Mouse (Mus musculus) layer of hippocampus, postnatal 10 days (tissue): ENCODE measurements at regions not wholly inside any gene's neighbourhood (a gene's known extent, or its start where the extent isn't known, plus 50 kb on each side); places are given as distances from the start of the nearest gene placed in this dataset.

Experiments
- DNase-seq, 2 experiments: peaks; one replicate each; pipeline ENCODE4 v3.0.0; 2021; ENCODE audit warnings: low spot score in 2 of 2

DNA sequence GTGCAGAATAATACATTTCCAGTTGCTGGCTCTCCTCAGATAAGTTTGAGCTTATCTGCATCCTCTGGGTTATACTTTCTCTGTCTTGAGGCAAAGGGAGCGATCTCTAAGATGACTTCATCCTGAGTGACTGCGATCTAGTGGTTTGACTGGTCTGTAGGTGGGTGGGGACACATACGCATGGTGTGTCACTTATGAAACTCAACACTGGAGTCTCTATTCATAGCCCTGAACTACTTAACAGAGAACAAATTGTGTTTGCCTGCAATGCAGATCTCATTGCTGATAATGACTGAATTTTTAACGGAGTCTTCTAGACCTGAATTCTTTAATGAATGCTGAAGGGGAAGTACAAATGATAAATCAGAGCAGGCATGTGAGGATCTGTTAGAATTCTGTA is 244.7 kb upstream of the Msx2 start:
- DNase-seq: no peak

DNA sequence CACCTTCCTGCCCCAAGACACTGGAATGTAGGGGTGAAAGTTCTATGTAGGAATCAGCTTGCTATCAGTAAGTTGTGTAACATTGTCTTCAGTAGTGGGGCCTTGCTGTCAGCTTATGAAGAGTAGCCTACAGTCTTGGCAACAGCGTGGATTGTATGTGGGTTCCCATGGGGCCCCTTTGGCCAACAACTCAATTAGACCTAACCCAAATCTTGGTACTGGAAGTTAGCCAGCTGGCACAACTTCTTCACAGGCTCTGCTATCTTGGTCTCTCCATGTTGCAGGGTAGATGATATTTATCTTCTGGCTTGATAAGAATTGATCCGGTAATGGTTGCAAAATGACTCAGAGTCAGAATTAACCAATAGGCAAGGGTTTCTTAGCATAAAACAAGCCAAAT is 244.2 kb upstream of the Msx2 start:
- no peak for DNase-seq

DNA sequence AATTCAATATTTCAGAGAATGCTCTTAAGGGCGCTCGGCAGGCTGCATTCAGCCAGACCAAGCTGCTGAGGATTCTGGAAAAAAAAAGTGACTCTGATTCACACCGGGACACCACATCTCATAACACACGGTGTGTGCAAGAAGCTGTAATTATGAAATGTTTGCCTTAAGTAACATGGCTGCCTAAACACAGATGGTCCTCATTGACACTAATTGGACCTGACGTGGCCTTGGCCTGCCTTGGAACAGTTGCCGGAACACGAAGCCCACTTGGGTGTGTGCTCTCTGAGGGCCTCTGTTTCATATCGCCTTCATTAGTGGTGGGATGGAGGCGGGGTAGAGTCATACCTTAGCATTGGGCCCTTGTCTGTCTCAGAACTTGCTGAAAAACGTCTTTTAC is 236.2 kb upstream of the Msx2 start:
- no peak for DNase-seq

DNA sequence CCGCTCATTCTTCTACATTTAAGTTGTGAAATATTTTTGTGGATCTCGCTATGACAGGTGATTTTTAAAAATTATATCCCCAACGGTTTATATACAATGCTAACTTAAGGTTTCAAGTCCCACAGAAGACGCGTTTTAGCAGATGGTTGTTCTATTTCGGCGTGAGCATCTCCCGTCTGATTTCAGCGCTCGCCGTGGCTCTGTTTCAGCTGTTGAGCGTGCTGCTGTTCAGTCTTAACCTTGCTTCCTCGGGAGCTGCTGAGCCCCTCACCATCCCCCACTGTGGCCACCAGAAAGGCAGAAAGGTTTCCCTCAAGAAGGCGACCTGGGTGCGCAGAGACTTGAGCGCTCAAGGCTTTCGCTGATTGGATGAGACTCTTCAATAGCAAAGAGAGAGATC is 234.7 kb upstream of the Msx2 start:
- DNase-seq: no peak

DNA sequence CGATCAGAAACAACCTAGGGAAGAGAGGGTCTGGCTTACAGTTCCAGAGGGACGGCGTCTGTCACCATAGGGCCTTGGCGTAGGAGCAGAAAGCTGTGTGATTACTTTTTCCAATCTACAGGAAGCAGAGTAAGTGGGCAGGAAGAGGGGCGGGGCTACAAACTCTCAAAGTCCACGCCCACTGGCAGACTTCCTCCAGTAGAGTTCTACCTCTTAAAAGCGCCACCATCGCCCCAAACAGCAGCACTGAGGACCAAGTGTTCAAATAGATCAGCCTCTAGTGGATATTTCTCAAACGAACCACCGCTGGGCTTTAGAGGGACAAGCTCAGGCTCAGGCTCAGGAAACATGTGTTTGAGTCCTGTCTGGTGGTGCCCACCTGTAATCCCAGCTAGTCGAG is 231.2 kb upstream of the Msx2 start:
- DNase-seq: no peak

DNA sequence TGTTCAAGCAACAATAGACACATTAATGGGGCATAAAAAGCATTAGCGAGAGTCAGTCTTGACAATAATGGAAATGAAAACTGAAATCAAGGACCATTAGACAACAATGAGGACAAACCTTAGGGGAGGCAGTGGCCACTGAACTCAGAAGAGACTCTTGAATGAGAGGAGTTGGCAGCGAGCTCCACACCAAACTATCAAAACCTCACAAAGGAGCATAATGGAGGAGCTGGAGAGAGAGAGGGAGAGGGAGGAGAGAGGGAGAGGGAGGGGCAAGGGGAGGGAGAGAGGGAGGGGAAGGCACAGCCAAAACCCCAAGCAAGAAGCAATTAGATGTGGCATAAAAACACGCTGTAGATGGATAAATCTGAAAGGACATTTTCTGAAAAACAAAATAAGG is 227.4 kb upstream of the Msx2 start:
- no peak for DNase-seq

DNA sequence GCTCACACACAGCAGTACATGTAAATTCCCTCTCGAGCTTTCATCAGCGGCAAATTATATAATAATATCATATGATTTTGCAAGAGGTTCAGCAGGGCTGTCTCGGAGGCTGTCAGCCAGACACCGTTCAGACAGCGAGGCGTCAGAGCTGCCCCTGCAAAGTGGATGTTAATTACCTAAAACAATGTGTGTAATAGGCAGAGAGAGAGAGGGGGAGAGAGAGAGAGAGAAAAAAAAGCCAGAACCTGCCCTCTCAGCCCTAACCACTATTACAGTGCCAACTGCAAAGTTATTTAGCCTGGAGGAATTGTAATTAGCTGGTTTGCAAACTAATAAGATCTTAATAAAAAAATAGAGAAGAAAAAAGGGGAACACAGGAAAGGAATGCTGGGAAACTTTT is 225.1 kb upstream of the Msx2 start:
- DNase-seq: no peak

DNA sequence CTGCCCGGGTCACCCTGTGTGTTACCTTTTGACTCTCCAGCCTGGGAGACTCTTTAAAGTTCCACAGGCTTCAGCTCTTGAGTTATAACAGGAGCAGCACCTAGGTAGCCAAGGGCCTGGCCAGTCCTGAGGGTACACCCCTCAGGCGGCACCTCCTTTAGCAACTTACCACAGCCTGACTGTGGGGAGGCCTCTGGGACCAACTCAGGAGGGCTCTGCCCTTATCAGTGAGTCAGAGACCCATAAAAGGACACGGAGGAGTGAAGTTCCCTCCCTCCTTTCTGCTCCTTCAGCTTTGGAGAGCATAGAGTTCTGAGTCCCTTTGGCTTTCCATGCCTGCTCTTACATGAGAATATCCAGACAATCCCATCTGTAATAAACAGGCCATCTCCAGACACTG is 222.5 kb upstream of the Msx2 start:
- no peak for DNase-seq

DNA sequence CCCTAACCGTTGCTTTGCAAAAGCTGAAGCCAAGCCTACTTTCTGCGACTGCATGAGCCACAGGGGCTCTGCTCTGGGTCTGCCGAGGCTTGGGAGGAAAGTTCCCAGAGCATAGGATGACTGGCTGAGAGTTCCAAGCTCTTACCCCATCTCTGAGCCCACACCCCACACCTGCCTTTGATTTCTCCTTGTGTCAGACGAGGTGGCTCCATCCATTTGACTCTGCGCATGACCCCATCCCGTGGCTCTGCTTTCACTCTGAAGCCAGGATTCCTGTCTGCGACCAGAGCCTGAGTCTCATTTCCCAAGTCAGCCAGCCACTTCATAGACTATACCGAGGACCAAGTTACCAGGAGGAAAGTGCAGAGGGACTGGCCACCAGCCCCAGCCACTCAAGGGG is 216.1 kb upstream of the Msx2 start:
- DNase-seq: no peak

DNA sequence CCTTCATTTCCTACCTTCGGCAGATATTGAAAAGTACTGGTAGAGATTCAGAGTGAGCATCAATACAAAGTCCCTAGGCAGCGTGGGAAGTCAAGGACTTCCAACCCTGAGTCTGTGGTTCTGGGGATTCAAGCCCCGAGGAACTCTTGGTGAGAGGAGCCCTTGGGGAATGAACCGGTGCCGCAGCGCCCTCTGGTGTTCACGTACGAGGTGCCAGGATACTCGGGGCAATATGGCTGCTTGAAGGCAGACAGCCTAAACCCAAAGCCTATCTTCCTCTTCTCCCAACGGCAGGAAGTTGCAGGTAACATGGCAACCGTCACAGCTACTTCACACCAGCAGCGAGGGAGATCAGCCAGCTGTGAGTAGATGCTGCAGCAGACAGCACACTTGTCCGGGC is 215.6 kb upstream of the Msx2 start:
- peak; percentile 93 to 94 for DNase-seq

DNA sequence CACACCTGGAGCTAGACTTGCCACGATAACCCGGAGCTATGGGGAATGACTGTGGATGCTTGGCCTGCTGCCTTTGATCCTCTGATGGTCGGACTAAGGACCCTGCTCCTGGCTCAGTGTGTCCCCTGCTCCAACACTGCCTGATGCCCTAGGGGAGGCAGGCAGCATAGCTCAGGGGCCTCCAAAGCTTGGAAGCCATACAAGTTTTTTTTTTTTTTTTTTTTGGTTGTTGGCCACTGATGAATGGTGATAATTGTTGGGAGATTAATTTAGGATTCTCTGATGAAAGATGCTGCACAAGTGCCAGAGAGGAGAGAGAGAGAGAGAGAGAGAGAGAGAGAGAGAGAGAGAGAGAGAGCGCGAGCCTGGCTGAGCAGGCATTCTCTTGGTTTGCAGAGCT is 211.6 kb upstream of the Msx2 start:
- DNase-seq: no peak

DNA sequence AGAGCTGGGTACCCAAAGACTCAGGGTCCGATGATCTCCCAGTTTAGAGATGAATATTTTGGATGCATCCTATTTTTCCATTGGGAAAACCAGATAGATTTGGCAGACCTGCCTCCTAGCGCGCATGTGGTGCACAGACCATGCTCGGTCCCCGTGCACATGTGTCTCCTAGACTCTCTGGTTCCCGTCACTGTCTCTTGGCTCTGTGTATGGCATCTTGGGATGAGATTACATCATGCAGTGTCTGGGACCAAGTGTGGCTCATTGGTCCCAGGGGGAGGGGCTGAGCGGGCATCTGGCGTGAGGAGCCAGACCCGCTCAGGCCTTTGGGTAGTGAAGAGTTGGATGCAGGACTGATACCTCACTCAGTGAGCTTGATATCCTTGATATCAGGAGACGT is 204.3 kb upstream of the Msx2 start:
- no peak for DNase-seq

DNA sequence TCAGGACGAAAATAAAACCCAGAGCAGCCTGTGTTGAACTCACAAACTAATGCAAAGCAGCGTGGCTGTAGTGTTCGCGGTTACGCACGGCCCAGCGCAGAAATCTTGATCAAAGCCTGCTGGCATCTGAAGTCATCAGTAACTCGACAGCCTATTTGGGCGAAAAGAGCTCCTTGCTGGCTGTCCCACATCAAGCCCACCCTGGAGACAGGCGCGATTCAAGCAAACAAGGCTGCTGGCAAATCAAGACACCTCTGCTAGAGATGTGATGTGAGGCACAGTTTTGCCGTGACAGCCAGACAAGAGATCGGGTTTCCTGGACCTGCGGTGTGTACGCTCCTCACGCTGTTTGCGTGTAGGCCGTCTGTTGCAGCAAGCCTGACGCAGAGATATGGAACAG is 197.5 kb upstream of the Msx2 start:
- no peak for DNase-seq

DNA sequence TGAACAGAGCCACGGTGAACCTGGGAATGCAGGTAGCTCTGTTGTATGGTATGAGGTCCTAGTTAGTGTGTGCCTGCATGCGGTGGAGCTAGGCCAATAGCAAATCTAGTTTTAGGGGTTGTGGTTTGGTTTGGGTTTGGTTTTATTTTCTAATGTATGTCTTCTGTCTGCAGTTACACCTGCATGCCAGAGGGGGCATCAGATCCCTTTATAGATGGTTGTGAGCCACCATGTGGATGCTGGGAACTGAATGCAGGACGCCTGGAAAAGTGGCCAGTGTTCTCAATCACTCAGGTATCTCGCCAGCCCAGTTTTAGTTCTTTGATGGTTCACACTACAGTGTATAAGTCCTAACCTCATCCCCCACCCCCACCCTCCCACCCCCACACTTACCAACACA is 194.6 kb upstream of the Msx2 start:
- DNase-seq: no peak

DNA sequence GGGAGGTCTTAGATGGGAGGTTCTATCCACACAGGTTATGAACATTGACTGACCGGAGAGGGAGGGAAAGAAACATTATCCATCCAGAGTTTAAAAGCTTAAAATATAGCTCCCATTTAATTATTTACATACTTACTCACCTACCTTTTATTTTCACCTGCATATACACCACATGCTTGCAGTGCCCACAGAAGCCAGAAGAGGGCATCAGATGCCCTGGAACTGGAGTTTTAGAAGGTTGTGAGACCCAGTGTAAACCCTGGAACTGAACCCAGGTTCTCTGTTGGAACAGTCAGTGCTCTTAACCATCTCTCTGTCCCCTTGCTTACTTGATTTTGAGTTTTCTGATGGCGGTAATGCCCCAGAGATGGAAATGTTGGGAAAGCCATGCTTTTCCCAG is 192.7 kb upstream of the Msx2 start:
- no peak for DNase-seq

DNA sequence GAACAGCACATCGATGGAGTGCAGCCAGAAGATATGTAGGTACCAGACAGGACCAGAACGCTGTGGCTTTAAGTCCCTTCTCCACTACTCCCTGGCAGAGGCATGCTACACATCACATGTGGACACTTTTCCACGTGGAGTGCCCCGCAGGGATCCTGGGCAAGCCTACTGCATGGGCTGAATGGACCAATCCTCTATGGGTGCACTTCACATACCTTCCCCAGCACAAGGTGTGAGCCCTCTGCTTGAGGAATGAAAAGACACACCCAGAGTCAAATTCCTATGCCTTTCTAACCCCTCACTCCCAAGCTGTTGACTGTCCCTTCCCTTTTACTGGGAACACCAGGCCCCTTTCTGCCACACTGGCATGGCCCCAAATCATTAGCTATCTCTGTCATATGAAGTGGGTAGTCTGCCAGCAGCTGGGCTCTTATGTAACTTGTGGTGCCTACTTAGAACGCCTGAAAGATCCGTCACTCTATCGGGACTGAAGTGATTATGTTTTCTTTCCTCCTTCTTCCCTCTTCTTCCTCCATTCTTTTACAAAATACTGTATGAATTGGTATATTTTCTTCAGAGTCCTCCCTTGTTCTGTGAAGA is 191.9 kb upstream of the Msx2 start:
- DNase-seq: no peak

DNA sequence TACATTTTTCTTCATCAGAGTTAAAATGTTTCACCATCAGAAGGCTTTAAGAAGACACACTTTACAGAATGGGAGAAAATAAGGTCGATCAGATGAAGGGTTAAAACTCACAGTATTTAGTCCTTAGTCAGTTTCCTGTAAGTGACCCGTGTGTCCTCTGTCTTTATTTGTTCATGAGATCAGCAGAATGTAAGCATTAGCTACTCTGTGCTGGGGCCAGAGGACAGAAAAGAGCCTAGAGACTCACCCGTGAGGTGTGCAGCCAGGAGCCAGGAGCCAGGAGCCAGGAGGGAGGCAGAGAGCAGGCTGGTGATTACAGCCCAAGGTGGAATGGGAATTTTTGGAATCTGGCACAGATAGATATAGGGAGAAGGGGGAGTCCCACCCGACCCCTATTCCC is 180.0 kb upstream of the Msx2 start:
- DNase-seq: no peak

DNA sequence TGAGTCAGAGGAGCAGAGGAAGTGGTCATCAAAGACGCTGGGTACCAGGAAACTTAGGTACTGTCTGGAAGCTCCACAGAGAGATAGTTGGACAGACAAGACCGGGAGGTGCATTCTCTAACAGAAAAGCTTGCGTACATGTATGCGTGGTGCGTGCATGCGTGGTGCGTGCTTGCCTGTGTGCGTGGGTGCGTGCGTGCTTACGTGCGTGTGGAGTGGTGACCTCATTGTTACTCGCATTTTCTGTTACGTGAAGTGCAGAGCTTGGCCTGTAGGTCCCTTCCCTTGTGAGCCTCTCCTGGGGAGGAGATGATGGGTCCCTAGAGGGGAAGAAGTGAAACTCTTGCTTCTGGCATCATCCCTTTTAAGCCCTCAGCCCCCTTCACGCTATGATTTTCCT is 175.5 kb upstream of the Msx2 start:
- no peak for DNase-seq

DNA sequence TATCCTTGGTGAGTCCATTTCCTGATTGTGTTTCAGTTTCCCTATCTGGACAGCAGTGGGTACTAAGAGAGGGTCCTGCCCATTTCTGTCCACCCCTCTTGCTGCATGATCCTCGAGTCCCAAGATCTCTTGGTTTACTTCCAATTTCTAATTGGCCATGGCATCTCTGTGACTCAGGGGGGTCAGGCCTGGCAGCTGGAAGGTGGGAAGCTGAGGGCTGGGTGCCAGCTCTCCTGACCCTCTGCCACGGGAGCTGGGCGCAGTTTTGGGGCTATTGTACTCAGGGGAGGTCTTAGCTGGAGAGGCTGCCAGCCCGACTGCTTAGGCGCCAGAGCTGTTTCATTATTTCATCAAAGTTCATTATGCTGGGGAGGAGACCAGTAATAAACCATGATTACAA is 169.7 kb upstream of the Msx2 start:
- peak; percentile 18 to 47 for DNase-seq

DNA sequence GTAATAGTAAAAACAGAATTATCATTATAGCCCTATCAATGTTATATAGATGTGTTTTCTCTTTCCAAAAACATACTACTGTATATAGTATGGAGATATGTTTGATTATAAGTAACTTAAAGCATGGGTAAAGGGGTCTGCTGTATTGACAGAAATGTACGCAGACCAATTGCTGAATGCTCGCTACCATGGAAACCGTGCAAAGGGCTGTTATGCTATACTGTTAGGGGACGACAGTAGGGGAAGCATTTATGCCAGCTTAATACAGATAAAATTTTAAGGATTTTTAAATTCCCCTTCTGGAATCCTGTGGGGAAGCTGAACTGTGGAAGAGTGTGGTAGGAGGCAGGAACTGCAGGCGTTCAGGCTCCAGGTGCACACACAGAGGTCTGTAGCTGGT is 166.7 kb upstream of the Msx2 start:
- DNase-seq: no peak

DNA sequence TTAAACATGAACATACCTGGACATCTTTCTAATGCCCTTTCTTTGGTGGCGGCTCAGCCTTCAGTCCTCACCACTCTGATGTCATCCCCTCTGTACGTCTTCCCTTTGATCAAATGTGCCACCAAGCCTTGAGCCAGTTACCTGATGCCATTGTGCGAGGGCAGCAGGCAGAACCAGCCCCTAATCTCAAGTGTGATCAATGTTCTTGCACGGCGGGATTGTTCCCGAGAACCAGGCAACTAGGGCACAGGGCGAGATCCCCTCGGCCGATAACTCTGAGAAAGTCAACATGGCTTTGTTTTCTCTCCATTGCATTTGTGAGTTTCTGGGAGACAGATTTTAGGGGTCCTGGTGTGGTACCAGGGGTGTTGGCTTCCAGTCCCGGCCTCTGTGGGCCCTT is 166.2 kb upstream of the Msx2 start:
- DNase-seq: no peak

DNA sequence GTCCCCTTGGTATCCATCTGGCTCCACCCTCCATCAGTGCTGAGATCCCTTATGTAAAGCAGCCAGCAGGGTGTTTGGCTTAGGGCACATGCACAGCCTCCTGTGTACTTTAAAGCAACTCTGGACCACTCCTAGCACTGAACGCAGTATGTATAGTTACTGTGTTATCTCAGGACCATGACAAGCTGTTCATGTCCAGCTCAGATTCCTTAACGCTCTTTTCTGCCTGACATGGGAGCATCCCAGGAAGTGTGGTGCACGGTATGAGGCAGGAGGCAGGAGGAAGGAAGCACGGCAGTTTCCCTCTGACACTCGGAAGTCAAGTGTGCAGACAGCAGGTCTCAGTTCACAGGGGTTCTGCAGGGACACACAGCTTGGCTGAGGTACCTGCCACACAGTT is 163.1 kb upstream of the Msx2 start:
- no peak for DNase-seq

DNA sequence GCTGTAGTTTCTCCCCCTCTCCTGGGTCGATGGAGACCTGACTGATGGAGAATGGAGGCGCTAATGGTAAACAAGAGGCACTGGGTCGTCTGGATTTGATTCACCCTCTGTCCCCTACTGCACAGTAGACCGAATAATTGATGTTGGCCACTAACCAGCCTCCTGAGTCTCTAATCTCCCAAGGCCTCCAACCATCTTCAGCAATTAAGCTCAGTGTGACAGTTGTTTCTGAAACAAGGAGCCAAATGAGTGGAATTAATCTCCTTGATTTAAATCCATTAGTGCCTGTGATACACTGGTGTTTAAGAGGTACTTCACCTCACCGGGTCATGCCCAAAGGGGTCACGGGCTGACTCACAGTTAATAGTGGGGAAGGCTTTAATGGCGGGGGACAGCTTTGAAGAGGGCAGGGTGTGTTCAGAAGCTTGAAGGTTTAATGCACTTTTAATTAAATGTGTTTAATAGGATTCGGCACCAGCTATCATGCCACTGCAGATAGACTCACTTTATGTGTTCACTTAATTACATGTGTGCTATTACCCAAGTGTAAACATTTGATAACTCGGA is 161.8 kb upstream of the Msx2 start:
- no peak for DNase-seq

DNA sequence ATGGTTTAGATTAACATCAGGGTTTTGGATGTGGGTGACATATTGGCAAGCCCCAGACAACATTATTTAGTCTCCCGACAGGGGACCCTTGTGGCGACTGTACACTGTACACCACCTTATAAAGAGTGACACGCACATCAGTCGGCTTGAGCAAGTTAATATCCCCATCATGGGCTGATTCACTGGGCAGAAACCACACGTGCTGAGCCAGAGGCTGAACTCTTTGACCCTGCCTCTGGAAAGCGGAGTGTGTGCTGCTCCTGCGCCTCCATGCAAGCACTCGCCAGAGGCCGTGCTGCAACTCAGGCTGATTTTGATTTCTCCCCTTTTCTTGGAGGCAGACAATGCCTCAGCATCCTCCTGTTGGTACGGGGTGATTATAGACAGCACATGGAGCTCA is 125.2 kb upstream of the Msx2 start:
- DNase-seq: no peak
